Mouse (Mus musculus) cerebellum, postnatal 14 days (tissue): ENCODE results near the gene Lsp1.
A peak's percentile ranks its signal among the peaks of the same experiment; 100 is the strongest.

ENCODE experiments used
- DNase-seq, 2 experiments: peaks; one replicate each; pipeline ENCODE4 v3.0.0; 2021; ENCODE audit warnings: mixed read lengths in 2 of 2

Lsp1 gene

DNA sequence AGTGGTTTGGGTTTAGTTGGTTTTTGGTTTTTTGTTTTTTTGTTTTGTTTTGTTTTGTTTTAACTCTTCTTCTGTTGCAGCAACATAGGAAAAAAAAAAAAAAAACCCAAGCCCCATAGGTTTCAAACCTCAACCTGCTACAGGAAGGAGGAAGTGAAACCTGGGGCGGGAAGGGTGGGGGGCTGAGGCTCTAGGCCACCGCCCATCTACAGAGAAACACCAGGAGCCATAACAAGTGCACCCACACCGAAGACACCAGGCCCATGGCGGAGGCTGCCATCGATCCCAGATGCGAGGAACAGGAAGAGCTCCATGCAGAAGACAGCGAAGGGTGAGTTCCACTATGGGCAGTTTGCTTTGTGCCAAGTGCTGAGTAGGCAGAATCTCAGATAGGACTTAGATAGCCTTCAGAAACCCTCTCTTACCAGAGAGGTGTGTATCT is at the start of gene Lsp1:
Gene Lsp1, plus strand, starts transcription at position 174 of the 442 bp plus-strand sequence.
- peak in 1 of 2 experiments; percentile 3 for DNase-seq

DNA sequence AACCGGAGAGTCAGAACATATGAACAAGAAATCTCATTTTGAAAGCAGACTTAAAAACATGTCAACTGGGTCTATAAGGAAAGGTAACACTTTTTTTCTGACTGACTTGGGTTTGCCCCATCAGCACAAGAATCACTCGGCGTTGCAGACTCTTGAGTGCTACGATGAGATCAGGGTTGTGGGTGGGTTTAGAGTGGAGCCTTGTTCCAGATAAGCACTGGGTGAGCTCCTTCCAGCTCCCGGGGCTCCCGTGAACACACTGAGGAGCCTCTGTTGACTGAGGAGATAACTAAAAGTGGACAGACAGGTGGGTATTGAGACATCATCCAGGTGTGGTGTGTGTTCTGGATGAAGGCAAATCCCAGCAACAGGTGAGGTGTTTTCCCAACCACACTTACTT is 47.3 kb upstream of the Lsp1 start:
- DNase-seq = no peak

DNA sequence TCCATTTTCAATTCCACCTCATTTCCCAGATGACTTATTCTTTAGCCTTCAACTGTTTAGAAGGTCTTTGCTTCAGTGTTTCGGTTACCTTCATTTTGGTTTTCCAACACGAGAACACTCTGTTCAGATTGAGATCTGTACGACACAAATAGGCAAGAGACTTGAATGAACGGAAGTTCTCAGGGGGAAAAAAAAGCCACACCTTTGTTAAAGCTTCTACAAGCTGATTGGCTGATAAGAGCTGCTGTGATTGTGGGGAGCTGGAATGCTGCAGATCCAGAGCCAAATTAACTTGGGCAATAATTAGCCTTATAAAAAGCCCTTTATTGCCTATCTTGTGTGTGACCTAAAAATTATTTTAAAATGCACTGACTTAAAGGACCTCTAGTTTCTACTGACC is 45.3 kb upstream of the Lsp1 start:
- DNase-seq = no peak

DNA sequence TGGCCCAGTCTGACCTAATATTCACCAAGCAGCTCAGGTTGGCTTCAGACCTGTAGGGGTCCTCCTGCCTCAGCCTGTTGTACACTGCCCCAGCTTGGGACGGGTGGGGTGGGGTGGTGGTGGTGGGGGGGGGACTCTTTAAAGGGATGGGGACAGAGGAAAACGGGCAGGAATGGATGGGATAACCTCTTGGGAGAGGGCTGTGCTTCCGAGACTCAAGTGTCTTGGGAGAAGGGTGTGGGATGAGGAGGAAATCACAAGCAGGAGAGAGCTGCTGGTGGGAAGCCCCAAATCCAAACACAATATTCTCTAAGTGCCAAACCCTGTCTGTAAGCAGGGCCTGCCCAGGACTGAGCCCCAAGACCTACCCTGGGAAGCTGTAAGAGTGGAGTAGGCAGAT is 44.4 kb upstream of the Lsp1 start:
- DNase-seq = no peak

DNA sequence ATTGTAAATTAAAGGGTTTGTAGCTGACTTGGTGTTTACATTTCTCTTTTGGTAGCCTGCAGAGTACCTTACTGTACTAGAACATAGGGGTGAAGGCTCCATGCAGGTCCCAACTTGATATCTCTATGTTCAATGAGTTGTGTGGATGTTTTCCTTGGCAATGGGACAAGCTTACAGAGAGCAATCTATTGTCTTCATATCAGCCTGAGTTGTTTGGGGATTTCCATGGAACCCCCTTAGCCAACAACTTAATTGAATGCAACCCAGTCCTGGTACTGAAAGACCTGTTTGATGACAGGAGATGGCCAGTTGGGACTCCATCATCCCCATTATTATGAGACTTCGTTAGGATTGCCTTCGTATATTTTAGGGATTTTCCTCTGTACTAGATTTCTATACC is 42.6 kb upstream of the Lsp1 start:
- no peak for DNase-seq

DNA sequence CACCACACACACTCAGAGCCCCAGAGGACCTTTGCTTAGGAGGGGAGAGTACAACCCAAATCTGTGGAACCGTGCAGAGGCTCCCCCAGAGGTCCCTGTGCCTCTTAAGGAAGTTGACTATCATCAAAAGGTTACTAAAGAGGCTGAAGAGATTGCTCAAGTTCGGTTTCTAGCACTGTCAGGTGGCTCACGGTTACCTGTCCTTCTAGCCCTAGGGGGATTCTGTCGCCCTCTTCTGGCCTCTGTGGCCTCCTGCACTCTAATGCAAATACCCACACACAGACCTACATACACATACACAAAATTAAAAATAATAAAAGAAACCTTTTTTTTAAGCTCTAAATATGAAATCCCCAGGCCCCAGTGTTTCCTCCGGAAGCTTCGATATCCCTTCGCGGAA is 41.9 kb upstream of the Lsp1 start:
- no peak for DNase-seq

DNA sequence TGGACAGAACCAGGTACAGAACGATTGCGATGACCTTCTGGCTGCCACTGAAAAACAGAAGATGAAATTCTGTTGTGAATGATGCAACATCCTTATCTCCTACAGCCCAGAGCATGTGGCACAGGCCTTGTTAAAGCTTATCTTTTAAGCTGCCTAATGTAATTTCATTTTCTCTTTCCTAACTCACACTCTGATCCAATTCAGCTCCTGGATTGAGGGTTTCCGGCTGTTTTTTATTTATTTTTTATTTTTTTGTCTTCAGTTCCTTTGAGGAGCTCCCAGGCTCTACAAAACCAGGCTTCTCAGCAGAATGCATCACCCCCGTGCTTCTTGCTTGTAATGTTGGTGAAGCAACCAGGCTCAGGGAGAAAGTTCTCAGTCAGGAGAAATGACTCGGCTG is 40.7 kb upstream of the Lsp1 start:
- DNase-seq = no peak

DNA sequence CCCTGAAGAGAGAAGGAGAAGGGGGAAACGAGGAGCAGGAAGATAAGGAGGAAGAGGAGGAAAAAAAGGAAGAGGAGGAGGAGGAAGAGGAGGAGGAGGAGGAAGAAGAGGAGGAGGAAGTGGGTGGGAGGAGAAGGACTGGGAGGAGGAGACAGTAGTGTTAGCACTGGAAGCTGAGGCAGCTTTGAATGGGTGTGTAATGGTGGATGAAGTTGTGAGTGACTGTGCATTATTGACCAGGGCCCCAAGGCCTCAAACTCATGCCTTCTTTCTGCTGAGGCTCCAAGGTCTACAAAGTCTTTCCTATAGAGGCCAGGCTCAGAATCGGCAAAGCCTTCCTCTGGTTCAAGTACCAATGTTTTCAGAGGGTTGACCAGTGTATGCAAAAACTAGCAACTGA is 38.8 kb upstream of the Lsp1 start:
- no peak for DNase-seq

DNA sequence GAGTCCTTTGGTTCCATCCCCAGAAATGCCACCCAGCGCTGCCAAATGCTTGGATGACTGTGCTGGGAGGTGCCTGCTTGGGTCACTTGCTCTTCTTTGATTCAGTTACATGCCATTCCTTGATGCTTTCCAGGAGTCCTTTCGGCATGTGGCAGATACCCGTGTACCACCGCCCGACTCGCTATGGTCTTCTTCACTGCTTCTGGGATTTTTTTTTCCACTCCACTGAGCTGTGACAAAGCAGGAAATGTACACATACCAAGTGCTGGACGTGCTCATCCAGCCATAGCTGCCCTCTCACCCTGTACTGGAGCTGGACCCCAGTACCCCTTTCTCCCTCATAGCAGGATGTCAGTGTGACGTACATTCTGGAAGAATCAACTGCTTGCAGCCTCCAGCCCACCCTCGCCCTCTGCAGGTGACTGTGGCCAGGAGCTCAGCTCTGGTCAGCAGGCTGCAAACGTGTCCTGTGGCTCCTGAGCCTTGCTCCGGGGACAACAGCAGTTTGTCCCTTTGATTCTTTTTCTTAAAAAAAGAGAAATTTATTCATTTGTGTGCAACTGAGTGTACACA is 34.9 kb upstream of the Lsp1 start:
- DNase-seq = peak; percentile 63 to 75

DNA sequence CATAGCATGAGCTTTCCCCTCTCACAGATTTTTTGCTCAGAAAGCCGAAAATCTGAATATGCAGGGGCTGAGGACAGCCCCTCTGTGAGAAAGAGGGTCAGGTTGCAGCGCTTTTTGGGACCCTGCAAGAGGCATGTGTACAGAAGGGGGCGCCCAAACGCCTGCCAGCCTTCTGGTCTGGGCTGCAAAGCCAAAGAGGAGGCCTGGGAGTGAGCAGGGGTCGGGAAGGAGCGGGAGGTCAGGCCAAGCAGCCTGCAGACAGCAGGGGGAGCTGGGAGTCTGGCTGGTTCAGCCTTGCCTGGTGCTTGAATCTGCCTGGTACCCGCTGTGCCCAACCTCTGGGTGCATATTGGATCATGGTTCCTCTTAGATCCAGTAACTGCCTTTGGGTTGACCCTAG is 32.4 kb upstream of the Lsp1 start:
- DNase-seq = peak; percentile 53 to 74

DNA sequence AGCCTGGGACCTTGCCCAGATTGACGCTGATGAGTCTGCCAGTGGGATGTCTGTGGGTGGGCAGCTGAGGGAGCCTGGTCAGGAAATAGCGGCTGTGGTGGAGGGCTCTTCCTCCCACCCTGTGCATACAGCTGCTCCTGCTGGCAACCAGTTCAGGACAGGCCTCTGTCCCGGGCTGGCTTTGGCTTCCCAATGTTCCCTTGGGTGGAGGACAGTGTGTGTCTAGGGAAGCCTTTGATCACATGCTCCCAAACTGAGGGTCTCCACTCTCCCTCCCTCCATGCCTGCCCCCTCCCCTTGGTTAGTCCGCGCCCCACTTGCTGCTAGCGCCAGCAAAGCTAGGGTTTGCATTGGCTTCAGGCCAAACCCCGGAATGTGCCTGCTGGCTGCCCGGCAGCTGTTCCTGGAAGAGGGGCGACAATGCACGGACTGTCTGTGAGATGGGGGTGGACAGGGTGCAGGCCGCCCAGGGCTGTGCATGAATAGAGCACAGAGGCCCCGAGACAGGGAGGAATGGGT is 30.4 kb upstream of the Lsp1 start:
- peak; percentile 56 to 71 for DNase-seq

DNA sequence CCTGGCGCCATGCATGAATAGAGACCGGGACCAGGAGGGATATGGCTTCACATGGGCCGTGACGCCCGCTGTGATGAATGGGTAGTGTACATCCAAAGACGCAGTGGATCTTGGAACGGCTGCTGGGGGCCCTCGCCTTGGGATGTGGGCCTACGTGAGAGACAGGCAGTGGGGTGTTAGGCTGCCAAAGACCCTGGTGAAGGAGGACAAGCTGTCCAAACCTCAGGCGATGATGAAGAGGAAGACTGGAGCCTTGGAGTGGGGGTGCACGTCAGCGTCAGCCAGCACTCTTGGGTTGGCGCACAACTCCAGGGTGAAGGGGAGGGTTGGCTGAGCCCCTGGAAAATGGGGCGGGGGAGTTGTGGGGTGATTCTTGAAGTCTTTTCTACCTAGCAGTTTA is 29.5 kb upstream of the Lsp1 start:
- DNase-seq = no peak

DNA sequence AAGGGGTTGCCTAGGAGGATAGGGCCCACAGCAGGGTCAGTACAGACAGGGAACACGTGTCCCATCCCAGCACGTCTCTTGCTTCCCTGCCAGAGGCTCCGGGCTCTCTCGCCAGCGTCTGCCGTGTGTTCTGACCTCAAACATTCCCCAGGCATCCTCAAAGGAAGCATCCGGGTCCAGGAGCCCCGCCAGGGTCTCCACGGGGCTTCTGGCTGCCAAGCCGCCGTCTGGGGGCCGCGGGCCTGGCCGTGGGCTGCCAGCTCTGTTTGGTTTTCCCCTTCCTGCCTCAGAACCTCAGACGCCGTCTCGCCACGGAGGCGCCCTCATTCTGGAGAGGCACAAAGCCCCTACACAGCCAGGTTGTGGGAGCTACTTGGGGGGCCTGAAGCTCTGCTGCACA is 27.0 kb upstream of the Lsp1 start:
- peak; percentile 58 to 62 for DNase-seq

DNA sequence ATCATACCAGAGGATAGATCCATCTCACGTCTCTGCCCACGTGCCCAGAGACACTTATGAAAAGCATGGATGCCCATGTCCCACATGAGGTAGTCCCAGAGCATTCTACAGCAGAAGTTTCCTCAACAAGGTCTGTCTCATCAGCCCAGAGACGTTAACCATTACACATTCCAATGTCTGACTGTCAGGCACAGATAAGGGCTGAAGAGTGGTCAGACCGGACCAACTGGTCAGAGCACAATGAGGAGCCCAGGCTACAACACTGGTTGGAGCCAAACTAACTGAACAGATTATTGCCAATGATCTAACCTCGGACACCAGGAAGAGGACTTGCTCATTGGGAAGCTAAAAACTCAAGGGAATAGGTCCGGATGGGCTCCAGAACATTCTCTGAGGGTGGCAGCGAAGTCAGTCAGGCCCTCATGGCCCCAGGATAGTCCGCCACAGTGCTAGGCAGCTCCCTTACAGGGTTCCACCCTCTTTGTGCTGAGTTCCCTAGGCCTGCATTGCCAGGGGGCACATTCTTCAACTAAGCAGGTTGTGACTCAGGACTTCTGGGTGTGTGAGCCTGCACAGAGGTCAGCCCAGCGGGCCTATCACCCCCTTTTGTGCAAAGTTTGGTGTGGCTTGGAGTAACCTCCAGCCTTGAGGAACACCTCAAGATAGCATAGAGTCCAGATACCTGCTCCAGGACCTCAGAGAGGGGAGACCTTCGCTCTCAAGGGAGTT is 26.3 kb upstream of the Lsp1 start, which contains the start of gene Syt8:
Gene Syt8, plus strand, starts transcription at position 714 of the 729 bp plus-strand sequence.
- no peak for DNase-seq

DNA sequence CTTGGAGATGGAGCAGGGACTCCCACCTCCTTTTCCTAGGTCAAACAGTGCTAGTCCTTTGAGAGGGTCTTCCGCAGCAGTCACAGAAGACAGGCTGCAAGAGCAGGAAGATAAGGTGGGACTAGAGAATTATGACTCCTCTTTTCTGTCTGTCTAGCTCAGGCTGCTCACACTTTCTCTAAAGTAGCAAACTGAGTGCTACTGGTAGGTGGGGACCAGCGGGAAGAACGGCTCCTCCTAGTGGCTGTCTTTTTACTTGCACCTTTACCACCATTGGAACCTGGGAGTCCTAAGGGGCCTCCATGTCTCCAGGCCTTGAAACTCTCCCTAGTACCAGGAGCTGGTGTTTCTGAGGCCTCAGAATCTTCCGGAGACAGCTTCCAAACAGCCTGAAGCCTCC is 25.1 kb upstream of the Lsp1 start:
- peak; percentile 85 to 87 for DNase-seq

DNA sequence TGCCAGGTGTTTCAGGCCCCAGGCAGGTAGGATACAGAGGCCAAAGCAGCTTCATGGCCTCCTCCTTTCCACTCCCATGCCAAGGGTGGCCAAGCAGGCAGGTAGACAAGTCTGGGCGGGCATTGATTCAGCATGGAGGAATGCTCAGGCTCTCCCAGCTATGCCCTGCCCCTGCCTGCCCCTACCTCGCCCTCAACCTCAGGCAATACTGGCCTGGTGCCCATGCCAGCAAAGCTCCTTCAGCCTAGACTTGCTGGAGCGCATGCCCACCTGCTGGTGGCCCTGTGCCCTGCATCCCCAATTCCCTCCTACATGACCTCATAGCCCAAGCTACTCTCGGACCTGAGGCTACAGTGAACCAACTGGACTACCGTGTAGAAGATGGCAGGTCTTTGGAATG is 23.3 kb upstream of the Lsp1 start:
- DNase-seq = peak; percentile 17 to 57

DNA sequence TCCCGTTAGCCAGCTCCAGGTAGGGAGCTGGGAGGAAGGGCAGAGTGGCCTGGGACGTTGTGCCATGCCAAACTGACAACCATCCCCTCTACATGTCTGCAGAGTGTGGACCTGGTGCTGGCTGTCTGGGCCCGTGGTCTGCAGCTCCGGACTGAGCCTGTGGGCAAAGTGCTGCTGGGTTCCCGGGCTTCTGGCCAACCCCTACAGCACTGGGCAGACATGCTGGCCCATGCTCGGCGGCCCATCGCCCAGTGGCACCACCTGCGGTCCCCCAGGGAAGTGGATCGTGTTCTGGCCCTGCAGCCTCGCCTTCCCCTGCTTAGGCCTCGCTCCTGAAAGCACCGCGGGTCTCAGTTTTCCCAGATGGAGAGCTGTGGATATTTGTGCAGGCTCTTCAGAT is 20.6 kb upstream of the Lsp1 start:
- peak; percentile 75 to 77 for DNase-seq

DNA sequence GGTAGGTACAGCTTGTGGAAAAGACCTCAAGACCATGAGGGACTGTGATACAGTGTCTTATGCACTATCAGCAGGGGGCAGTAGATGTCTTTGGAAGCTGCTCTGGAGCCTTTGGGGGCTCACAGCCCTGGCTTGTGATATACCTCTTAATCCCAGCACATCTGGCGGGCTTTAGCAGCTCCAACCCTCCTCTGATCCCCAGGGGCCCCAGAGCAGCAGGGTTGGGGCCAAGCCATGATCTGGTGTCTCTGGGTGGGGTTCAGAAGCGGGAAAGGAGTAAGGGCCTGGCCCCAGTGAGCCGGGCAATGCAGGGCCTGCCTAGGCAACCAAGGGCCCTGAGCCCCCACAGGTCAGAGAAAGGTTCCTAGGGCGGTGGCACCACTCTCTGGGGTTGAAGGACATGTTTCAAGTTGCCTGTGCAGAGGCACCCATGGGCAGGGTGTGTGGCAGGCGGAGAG is 19.9 kb upstream of the Lsp1 start:
- peak in 1 of 2 experiments; percentile 57 for DNase-seq

DNA sequence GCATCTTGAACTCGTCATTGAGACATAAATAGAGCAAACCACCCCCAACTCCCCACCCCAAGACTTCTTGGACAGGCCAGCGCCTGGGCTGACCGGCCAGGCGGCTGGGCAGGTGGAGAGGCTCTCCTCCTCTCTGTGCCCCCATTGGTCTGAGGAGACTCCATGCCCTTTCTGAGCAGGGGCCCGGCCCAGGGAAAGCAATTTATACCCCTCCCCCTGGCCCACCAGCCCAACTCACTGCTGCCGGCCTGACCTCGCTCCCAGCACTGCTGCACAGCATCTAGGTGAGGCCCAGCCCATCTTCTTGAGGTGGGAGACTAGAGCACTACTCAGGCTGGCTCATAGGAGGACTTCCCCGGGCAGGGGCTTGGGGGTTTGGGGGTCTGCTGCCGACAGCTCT is 19.0 kb upstream of the Lsp1 start, which contains the start of gene Tnni2:
Gene Tnni2, plus strand, starts transcription at position 224 of the 400 bp plus-strand sequence.
- DNase-seq = peak in 1 of 2 experiments; percentile 4

DNA sequence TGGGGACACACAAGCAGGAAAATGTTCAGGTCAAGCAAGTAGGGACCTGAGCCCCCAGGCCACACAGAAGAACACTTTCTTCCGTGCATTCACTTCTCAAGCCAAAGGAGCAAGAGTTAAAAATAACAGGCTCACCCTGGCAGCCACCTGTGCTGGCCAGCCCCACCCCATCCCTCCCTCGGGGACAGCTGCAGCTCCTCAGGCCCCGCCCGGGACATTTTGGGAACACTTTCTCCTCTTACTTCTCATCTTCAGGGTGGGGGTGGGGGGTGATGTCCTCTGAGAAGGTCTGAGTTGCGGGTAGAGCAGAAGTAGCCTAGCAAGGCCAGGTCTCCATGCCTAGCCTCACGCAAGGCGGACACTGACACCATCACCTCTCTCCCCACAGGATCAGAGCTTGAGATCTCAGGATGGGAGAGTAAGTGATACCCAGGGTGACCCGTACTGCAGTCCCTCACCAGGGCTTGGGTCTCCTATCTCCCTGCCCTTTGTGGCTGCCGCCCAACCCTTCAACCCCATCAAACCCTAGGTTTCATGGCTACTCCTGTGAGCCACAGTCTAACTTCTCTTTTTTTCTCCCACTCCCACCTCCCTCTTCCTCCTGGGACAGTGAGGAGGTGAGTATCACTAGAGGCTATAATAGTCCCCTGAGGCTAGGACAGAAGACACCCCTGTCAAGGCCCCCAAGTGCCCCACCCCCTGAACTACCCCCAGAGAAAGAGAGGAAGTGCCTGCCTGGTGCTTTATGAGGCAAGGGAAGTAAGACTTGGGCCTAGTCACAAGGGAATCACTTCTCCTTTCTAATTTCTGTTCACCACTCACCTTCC is 18.3 kb upstream of the Lsp1 start:
- DNase-seq = peak in 1 of 2 experiments; percentile 4

DNA sequence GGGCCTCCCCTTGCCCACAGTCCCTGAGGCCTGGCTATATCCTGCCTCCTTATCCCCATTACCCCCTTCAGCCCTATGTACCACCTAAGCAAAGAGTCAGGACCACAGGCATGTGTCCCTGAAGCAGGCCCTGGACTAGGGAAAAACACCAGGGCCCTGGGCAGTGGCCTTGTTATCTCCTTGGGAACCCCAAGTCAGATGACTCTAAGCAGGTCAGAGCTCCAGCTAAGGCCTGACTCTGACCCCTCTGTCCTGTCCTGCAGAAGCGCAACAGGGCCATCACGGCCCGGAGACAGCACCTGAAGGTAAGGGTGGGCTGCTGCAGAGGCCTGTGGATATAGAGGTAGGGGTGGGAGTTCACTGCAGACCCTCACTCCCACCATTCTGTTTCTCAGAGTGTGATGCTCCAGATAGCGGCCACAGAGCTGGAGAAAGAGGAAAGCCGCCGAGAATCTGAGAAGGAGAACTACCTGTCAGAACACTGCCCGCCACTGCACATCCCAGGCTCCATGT is 17.6 kb upstream of the Lsp1 start:
- peak in 1 of 2 experiments; percentile 1 for DNase-seq

DNA sequence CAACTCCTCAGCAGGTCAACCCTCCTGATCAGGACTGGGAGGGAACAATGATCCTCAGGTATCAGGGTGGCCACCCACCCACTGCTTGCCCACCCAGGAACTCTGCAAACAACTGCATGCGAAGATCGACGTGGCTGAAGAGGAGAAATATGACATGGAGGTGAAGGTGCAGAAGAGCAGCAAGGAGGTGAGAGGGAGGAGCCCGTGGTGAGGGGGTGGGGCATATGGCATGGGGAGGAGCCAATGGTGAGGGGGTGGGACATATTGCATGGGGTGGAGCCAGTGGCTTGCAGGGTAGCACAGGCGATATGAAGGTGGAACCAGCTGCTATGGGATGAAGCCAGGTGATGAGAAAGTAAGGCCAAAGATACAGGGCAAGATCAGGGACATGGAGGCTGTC is 17.1 kb upstream of the Lsp1 start:
- DNase-seq = no peak

DNA sequence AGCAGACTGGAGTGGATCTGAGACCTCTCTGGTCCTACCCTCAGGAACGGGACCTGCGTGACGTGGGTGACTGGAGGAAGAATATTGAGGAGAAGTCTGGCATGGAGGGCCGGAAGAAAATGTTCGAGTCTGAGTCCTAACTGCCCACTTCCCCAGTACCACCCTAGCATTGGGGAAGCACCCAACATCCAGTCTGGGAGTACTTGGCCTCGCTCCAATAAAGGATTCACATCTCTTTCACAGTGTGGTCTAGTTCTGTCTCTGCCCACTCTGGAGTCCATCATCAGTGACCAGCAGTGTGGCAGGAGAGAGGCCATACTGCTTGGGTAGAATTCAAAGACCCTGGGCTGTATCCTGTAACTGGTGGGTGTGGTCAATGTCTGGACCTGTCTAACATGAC is 16.4 kb upstream of the Lsp1 start:
- peak in 1 of 2 experiments; percentile 3 for DNase-seq
